Mouse (Mus musculus) T-cell, adult 2 months (primary cell): ENCODE data around the gene Miga1.

Source experiments
- DNase-seq: peaks from one replicate; pipeline ENCODE4 v3.0.0; 2022; ENCODE audit warnings: low spot score

Gene Miga1

GRCm38 (mm10) chr3:152245273-152245910 is 94.8 kb downstream of the Miga1 start:
- no peak for DNase-seq

- DNase-seq = no peak
Measured at GRCm38 (mm10) chr3:152243304-152243703, 96.9 kb downstream of the Miga1 start.

- DNase-seq = no peak
Measured at GRCm38 (mm10) chr3:152241098-152241497, 99.1 kb downstream of the Miga1 start.

- DNase-seq = no peak
Measured at GRCm38 (mm10) chr3:152239592-152239991, 100.6 kb downstream of the Miga1 start.

GRCm38 (mm10) chr3:152238836-152239235 is 101.4 kb downstream of the Miga1 start:
- DNase-seq = peak; percentile 4

GRCm38 (mm10) chr3:152235805-152236204 is 104.4 kb downstream of the Miga1 start:
- DNase-seq = no peak

- no peak for DNase-seq
Measured at GRCm38 (mm10) chr3:152235238-152235637, 105.0 kb downstream of the Miga1 start.

GRCm38 (mm10) chr3:152231333-152232100 is 108.7 kb downstream of the Miga1 start:
- no peak for DNase-seq

- no peak for DNase-seq
Measured at GRCm38 (mm10) chr3:152229271-152229670, 110.9 kb downstream of the Miga1 start.

GRCm38 (mm10) chr3:152228843-152229242 is 111.4 kb downstream of the Miga1 start:
- DNase-seq = no peak

- no peak for DNase-seq
Measured at GRCm38 (mm10) chr3:152225906-152226305, 114.3 kb downstream of the Miga1 start.

- DNase-seq = no peak
Measured at GRCm38 (mm10) chr3:152224918-152225317, 115.3 kb downstream of the Miga1 start.
